ENCODE assay signal across 32 mouse cellular contexts in genomic region chr17:42573786-42574185, GRCm38 (mm10). TPM values are rescaled to one million over a fixed set of nuclear protein-coding genes. Genes with fewer than 3 reads are reported as not detected.
"Had no signal": no experiment of that assay in that cellular context is flagged by ENCODE, and none has a peak within 500 bp of the region (broad histone marks: within the 10 kb centered on the region; RNA-seq: fewer than 3 reads in every experiment).

No protein-coding gene starts in this region.

- H3K9ac ChIP-seq: embryonic facial prominence, embryonic 12.5 days; embryonic facial prominence, embryonic 13.5 days; embryonic facial prominence, embryonic 15.5 days; forebrain, embryonic 12.5 days; forebrain, embryonic 13.5 days; forebrain, embryonic 15.5 days; forebrain, postnatal 0 days had no signal

- H3K36me3 ChIP-seq: embryonic facial prominence, embryonic 10.5 days; embryonic facial prominence, embryonic 12.5 days; embryonic facial prominence, embryonic 13.5 days; embryonic facial prominence, embryonic 15.5 days; forebrain, embryonic 10.5 days; forebrain, embryonic 12.5 days; forebrain, embryonic 15.5 days had no signal

- DNase-seq: cerebellum, adult 18-20 months; cerebellum, adult 2 months; cerebellum, adult 8-10 months; cerebellum, adult 9-10 months; cerebellum, adult 9-11 months; cerebellum, postnatal 10 days; cerebellum, postnatal 14 days; cerebellum, postnatal 25 days; cerebellum, postnatal 36 days; embryo, embryonic 11 days; forebrain, postnatal 0 days; gastrocnemius, adult 2 months; gastrocnemius, postnatal 10 days; gastrocnemius, postnatal 14 days; gastrocnemius, postnatal 25 days; gastrocnemius, postnatal 36 days; heart, adult 11 months had no signal

- ATAC-seq: forebrain, embryonic 13.5 days; forebrain, embryonic 14.5 days; forebrain, embryonic 15.5 days; forebrain, embryonic 16.5 days; forebrain, postnatal 0 days had no signal

- H3K9me3 ChIP-seq: embryonic facial prominence, embryonic 10.5 days; embryonic facial prominence, embryonic 12.5 days; embryonic facial prominence, embryonic 13.5 days; embryonic facial prominence, embryonic 15.5 days; forebrain, embryonic 10.5 days; forebrain, embryonic 12.5 days; forebrain, embryonic 13.5 days; forebrain, embryonic 15.5 days had no signal

- H3K4me2 ChIP-seq: embryonic facial prominence, embryonic 12.5 days; embryonic facial prominence, embryonic 13.5 days; embryonic facial prominence, embryonic 15.5 days; forebrain, embryonic 12.5 days; forebrain, embryonic 13.5 days; forebrain, embryonic 15.5 days had no signal

- H3K27me3 ChIP-seq: embryonic facial prominence, embryonic 12.5 days; embryonic facial prominence, embryonic 13.5 days; embryonic facial prominence, embryonic 15.5 days; forebrain, embryonic 12.5 days; forebrain, embryonic 13.5 days; forebrain, embryonic 15.5 days had no signal

- H3K27ac ChIP-seq: embryonic facial prominence, embryonic 10.5 days; embryonic facial prominence, embryonic 12.5 days; embryonic facial prominence, embryonic 13.5 days; embryonic facial prominence, embryonic 15.5 days; forebrain, embryonic 10.5 days; forebrain, embryonic 12.5 days; forebrain, embryonic 13.5 days; forebrain, embryonic 15.5 days; gastrocnemius, adult 2 months had no signal

- H3K4me3 ChIP-seq: embryonic facial prominence, embryonic 10.5 days; embryonic facial prominence, embryonic 12.5 days; embryonic facial prominence, embryonic 13.5 days; embryonic facial prominence, embryonic 15.5 days; erythroblast, embryonic 14.5 days; forebrain, embryonic 10.5 days; forebrain, embryonic 12.5 days; forebrain, embryonic 13.5 days; forebrain, embryonic 15.5 days; gastrocnemius, adult 2 months had no signal

RNA-seq across cellular contexts. Expression of gene Opn5, which starts 37.4 kb away (rescaled TPM):
- polyA plus RNA-seq: embryonic facial prominence, embryonic 10.5 days; embryonic facial prominence, embryonic 11.5 days; embryonic facial prominence, embryonic 12.5 days; embryonic facial prominence, embryonic 13.5 days; embryonic facial prominence, embryonic 14.5 days; embryonic facial prominence, embryonic 15.5 days; erythroblast, embryonic 14.5 days; forebrain, embryonic 10.5 days; forebrain, embryonic 11.5 days; forebrain, embryonic 12.5 days; forebrain, embryonic 14.5 days; forebrain, embryonic 15.5 days; gonadal fat pad, adult 2 months had no signal
